Comparison of ENCODE assay signal across 26 mouse cellular contexts in the genomic region with DNA sequence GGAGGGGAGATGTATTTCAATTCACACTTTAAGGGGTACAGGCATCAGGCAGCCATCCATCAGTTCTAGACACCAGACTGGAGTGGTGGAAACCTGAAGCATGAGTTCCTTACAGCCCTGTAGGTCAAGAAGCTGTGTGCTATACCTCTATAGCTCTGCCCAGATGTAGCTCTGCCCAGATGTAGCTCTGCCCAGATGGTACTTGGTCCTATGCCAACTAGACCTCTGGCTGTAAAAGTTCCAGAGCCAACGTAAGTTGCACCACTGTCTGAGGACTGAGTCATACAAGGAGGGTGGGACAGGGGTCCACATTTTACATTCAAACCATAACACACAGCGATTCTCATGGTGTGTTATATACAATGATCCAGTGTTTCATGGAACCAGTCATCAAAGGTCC. TPM values are rescaled to one million over a fixed set of nuclear protein-coding genes. Genes with fewer than 3 reads are reported as not detected.
A peak's percentile ranks its signal among the peaks of the same experiment; 100 is the strongest.
DNase-seq lines count a peak whose midpoint lies in the region; ATAC-seq and TF ChIP-seq lines count a peak whose summit lies in the region.
"Had no signal": no experiment of that assay in that cellular context is flagged by ENCODE, and none has a peak within 500 bp of the region (broad histone marks: within the 10 kb centered on the region; RNA-seq: fewer than 3 reads in every experiment).

No protein-coding gene starts in this region.

- H3K9ac ChIP-seq in heart, embryonic 12.5 days, result no peak overlapping the region
- H3K9ac ChIP-seq in heart, adult 2 months (ENCODE audit: low read depth, low read length), result no peak overlapping the region
- H3K9ac ChIP-seq in neural tube, embryonic 13.5 days, result no peak overlapping the region
- no peak overlapping the region for H3K9ac ChIP-seq in neural tube, embryonic 15.5 days (replicated peaks)
- H3K9ac ChIP-seq: embryonic facial prominence, embryonic 13.5 days; forebrain, embryonic 12.5 days; forebrain, embryonic 15.5 days; hindbrain, embryonic 12.5 days; hindbrain, embryonic 15.5 days had no signal

- ATAC-seq in heart, embryonic 12.5 days (ENCODE audit: insufficient number of reproducible peaks, low FRiP score), result peak; percentile 51; the same call in 1 of the 2 replicates
- ATAC-seq in neural tube, embryonic 13.5 days (ENCODE audit: low read depth), result peak; percentile 27; the same call in 1 of the 2 replicates
- ATAC-seq in neural tube, embryonic 15.5 days (ENCODE audit: low FRiP score), result no peak
- ATAC-seq: activated CD4-positive, CD25-positive, alpha-beta regulatory T cell, adult 4 months; forebrain, embryonic 15.5 days; intestine, postnatal 0 days had no signal

- DNase-seq in heart, adult 2 months, result no peak
- DNase-seq in MN1 (ENCODE audit: low spot score), result peak; percentile 9
- DNase-seq in kidney, postnatal 36 days, result no peak
- DNase-seq: adrenal gland, adult 8-10 months; adrenal gland, postnatal 25 days; cerebellum, adult 11-12 months; cerebellum, adult 8-10 months; cerebellum, postnatal 10 days; cerebellum, postnatal 36 days; embryo, embryonic 11 days; gastrocnemius, postnatal 10 days; heart, adult 11 months; heart, postnatal 14 days had no signal

- no peaks in the 10 kb centered on the region for H3K27me3 ChIP-seq in heart, embryonic 12.5 days (replicated peaks)
- no peaks in the 10 kb centered on the region for H3K27me3 ChIP-seq in heart, adult 2 months (ENCODE audit: control insufficient read depth, insufficient read depth, low read length)
- no peaks in the 10 kb centered on the region for H3K27me3 ChIP-seq in neural tube, embryonic 13.5 days
- H3K27me3 ChIP-seq in neural tube, embryonic 15.5 days (replicated peaks), result no peaks in the 10 kb centered on the region
- H3K27me3 ChIP-seq: embryonic facial prominence, embryonic 13.5 days; forebrain, embryonic 12.5 days; forebrain, embryonic 15.5 days; hindbrain, embryonic 12.5 days; hindbrain, embryonic 15.5 days had no signal

- no peak for TF ChIP-seq EP300 in heart, adult 2 months (IDR thresholded peaks at IDR 0.05; ENCODE audit: insufficient read depth, low read depth, low read length)

- H3K4me3 ChIP-seq in heart, embryonic 12.5 days, result no peak overlapping the region
- no peak overlapping the region for H3K4me3 ChIP-seq in heart, adult 2 months
- no peak overlapping the region for H3K4me3 ChIP-seq in neural tube, embryonic 13.5 days
- no peak overlapping the region for H3K4me3 ChIP-seq in neural tube, embryonic 15.5 days (replicated peaks)
- H3K4me3 ChIP-seq: embryonic facial prominence, embryonic 10.5 days; embryonic facial prominence, embryonic 13.5 days; erythroblast, embryonic 14.5 days; forebrain, embryonic 12.5 days; forebrain, embryonic 15.5 days; heart, embryonic 10.5 days; hindbrain, embryonic 12.5 days; hindbrain, embryonic 15.5 days had no signal

- no peak for TF ChIP-seq CTCF in heart, adult 2 months (IDR thresholded peaks at IDR 0.05)

- WGBS in heart, embryonic 12.5 days, result 68% methylated on average over 2 of the region's 2 CpGs
- WGBS in heart, adult 2 months, result 71% methylated on average over 2 of the region's 2 CpGs
- WGBS in neural tube, embryonic 13.5 days, result 66% methylated on average over 2 of the region's 2 CpGs
- WGBS in neural tube, embryonic 15.5 days, result 71% methylated on average over 2 of the region's 2 CpGs

- H3K79me2 ChIP-seq in heart, adult 2 months (replicated peaks; ENCODE audit: control insufficient read depth, insufficient read depth, low read length), result no peaks in the 10 kb centered on the region

- TF ChIP-seq POLR2A in heart, adult 2 months (IDR thresholded peaks at IDR 0.05; ENCODE audit: insufficient read depth, low read depth, low read length), result no peak

- H3K4me1 ChIP-seq in heart, embryonic 12.5 days (replicated peaks), result peaks cover 12% of the 10 kb centered on the region
- H3K4me1 ChIP-seq in heart, adult 2 months (ENCODE audit: control insufficient read depth, insufficient read depth, low read length), result peaks cover 2% of the 10 kb centered on the region; the same call in 1 of the 2 replicates
- H3K4me1 ChIP-seq in neural tube, embryonic 13.5 days (replicated peaks), result peaks cover 6% of the 10 kb centered on the region
- H3K4me1 ChIP-seq in neural tube, embryonic 15.5 days, result 0 out of 2 replicates have a peak, but pooled peaks cover 3% of the 10 kb centered on the region
- H3K4me1 ChIP-seq: forebrain, embryonic 12.5 days; hindbrain, embryonic 12.5 days had no signal

- no peaks in the 10 kb centered on the region for H3K9me3 ChIP-seq in heart, embryonic 12.5 days (replicated peaks)
- no peaks in the 10 kb centered on the region for H3K9me3 ChIP-seq in neural tube, embryonic 13.5 days
- H3K9me3 ChIP-seq in neural tube, embryonic 15.5 days (replicated peaks), result no peaks in the 10 kb centered on the region
- H3K9me3 ChIP-seq: embryonic facial prominence, embryonic 10.5 days; embryonic facial prominence, embryonic 13.5 days; forebrain, embryonic 12.5 days; forebrain, embryonic 15.5 days; heart, embryonic 10.5 days; hindbrain, embryonic 12.5 days; hindbrain, embryonic 15.5 days had no signal

- H3K27ac ChIP-seq in heart, embryonic 12.5 days (ENCODE audit: poor library complexity, severe bottlenecking), result no peak overlapping the region
- H3K27ac ChIP-seq in heart, adult 2 months, result no peak overlapping the region
- no peak overlapping the region for H3K27ac ChIP-seq in neural tube, embryonic 13.5 days (replicated peaks)
- H3K27ac ChIP-seq in neural tube, embryonic 15.5 days (replicated peaks), result no peak overlapping the region
- H3K27ac ChIP-seq: embryonic facial prominence, embryonic 10.5 days; embryonic facial prominence, embryonic 13.5 days; forebrain, embryonic 12.5 days; forebrain, embryonic 15.5 days; heart, embryonic 10.5 days; hindbrain, embryonic 12.5 days; hindbrain, embryonic 15.5 days had no signal

- H3K4me2 ChIP-seq in heart, embryonic 12.5 days, result no peak overlapping the region
- H3K4me2 ChIP-seq in neural tube, embryonic 13.5 days, result no peak overlapping the region
- no peak overlapping the region for H3K4me2 ChIP-seq in neural tube, embryonic 15.5 days
- H3K4me2 ChIP-seq: forebrain, embryonic 12.5 days; forebrain, embryonic 15.5 days; hindbrain, embryonic 12.5 days; hindbrain, embryonic 15.5 days had no signal

- no peaks in the 10 kb centered on the region for H3K36me3 ChIP-seq in heart, embryonic 12.5 days
- H3K36me3 ChIP-seq in heart, adult 2 months (ENCODE audit: control insufficient read depth, insufficient read depth, low read length), result no peaks in the 10 kb centered on the region
- no peaks in the 10 kb centered on the region for H3K36me3 ChIP-seq in neural tube, embryonic 13.5 days
- no peaks in the 10 kb centered on the region for H3K36me3 ChIP-seq in neural tube, embryonic 15.5 days
- H3K36me3 ChIP-seq: embryonic facial prominence, embryonic 10.5 days; embryonic facial prominence, embryonic 13.5 days; forebrain, embryonic 12.5 days; forebrain, embryonic 15.5 days; heart, embryonic 10.5 days; hindbrain, embryonic 12.5 days; hindbrain, embryonic 15.5 days had no signal

- intact Hi-C loops in heart, adult 2 months (cut with DNase I), result loop anchor here (1.0 to 5.0 kb wide), 4 partner anchors 175 to 569 kb away; no protein-coding TSS in a partner anchor

RNA-seq across cellular contexts. Expression of a gene that starts 28.3 kb away (rescaled TPM):
- 6.6 and 6.7 TPM in 2 replicates for polyA plus RNA-seq in heart, embryonic 12.5 days (2016; fragmentation: Nextera tagmentation; extraction: Ambion mirVana)
- total RNA-seq in heart, adult 2 months (2021), result 1 to 10 TPM; 8.3 TPM
- 2.6 and 4.3 TPM in 2 replicates for polyA plus RNA-seq in heart, adult 2 months (2012; rRNA removed)
- polyA plus RNA-seq in neural tube, embryonic 13.5 days (2015; fragmentation: Nextera tagmentation; extraction: Ambion mirVana), result 14.5 TPM in 2 replicates
- 10.0 and 10.5 TPM in 2 replicates for polyA plus RNA-seq in neural tube, embryonic 15.5 days (2015; fragmentation: Nextera tagmentation; extraction: Ambion mirVana)
- polyA plus RNA-seq: activated CD4-positive, CD25-positive, alpha-beta regulatory T cell, adult 4 months had no signal
